Mouse (Mus musculus) left cerebral cortex, adult 8-10 months (tissue): ENCODE measurements at regions not wholly inside any gene's neighbourhood (a gene's known extent, or its start where the extent isn't known, plus 50 kb on each side); places are given as distances from the start of the nearest gene placed in this dataset.
A peak's percentile ranks its signal among the peaks of the same experiment; 100 is the strongest.
"Not testable (repeated sequence)": the region's sequence is repeated elsewhere in the genome, so short reads cannot be mapped to it uniquely, and the experiment has no call there.

Source experiments
- DNase-seq, 2 experiments: peaks; one replicate each; pipeline ENCODE4 v3.0.0; 2022; ENCODE audit warnings: low spot score in 2 of 2

- no peak for DNase-seq
Measured at GRCm38 (mm10) chr11:13605152-13605697, 993.9 kb upstream of the Pom121l12 start.

- DNase-seq: no peak
Measured at GRCm38 (mm10) chr11:13584726-13585125, 1014.4 kb upstream of the Pom121l12 start.

GRCm38 (mm10) chr11:13555267-13555666 is 1043.8 kb upstream of the Pom121l12 start:
- no peak for DNase-seq

- not testable (repeated sequence) for DNase-seq
Measured at GRCm38 (mm10) chr11:13519618-13520017, 1054.9 kb upstream of the Cobl start.

GRCm38 (mm10) chr11:13510914-13511313 is 1046.2 kb upstream of the Cobl start:
- DNase-seq: not testable (repeated sequence)

- peak in 1 of 2 experiments; percentile 22 for DNase-seq
Measured at GRCm38 (mm10) chr11:13485971-13486370, 1021.2 kb upstream of the Cobl start.

GRCm38 (mm10) chr11:13451516-13451915 is 986.8 kb upstream of the Cobl start:
- not testable (repeated sequence) for DNase-seq

GRCm38 (mm10) chr11:13436433-13436832 is 971.7 kb upstream of the Cobl start:
- DNase-seq: no peak

GRCm38 (mm10) chr11:13417881-13418280 is 953.1 kb upstream of the Cobl start:
- not testable (repeated sequence) for DNase-seq
